Mouse (Mus musculus) hindbrain, embryonic 16.5 days (tissue): ENCODE results near the gene Glt1d1. TPM values are rescaled to one million over a fixed set of nuclear protein-coding genes. Genes with fewer than 3 reads are reported as not detected.
A peak's percentile ranks its signal among the peaks of the same experiment; 100 is the strongest.
"Not testable (repeated sequence)": the region's sequence is repeated elsewhere in the genome, so short reads cannot be mapped to it uniquely, and the experiment has no call there.

ENCODE experiments used
- ATAC-seq: fragments of 200-750 bp; cut with Nextera tagmentation; 2 replicates; pipeline ENCODE4 v1.8.0; 2017; ENCODE audit warnings: moderate TSS enrichment, moderate library complexity
- H3K27ac ChIP-seq: fragments of 300-500 bp; sonication (generic); 2 replicates; pipeline ENCODE4 v1.5.1; 2014; ENCODE audit warnings: low read depth, mild to moderate bottlenecking, control low read depth, low read length, moderate library complexity
- H3K27me3 ChIP-seq: fragments of 300-500 bp; sonication (generic); replicated peaks from 2 replicates; pipeline ENCODE4 v1.6.1; 2014; ENCODE audit warnings: low read length; ENCODE audit not compliant: control insufficient read depth, insufficient read depth
- H3K36me3 ChIP-seq: fragments of 300-500 bp; sonication (generic); 2 replicates; pipeline ENCODE4 v1.6.1; 2014; ENCODE audit warnings: mild to moderate bottlenecking, low read length, moderate library complexity, mixed read lengths; ENCODE audit not compliant: control insufficient read depth, insufficient read depth
- H3K4me1 ChIP-seq: fragments of 300-500 bp; sonication (generic); 2 replicates; pipeline ENCODE4 v1.6.1; 2014; ENCODE audit warnings: low read depth, low read length; ENCODE audit not compliant: control insufficient read depth, insufficient read depth
- H3K4me2 ChIP-seq: fragments of 300-500 bp; sonication (generic); 2 replicates; pipeline ENCODE4 v1.6.1; 2014; ENCODE audit warnings: mild to moderate bottlenecking, low read length, control low read depth, moderate library complexity
- H3K4me3 ChIP-seq: fragments of 300-500 bp; sonication (generic); 2 replicates; pipeline ENCODE4 v1.5.1; 2014; ENCODE audit warnings: mild to moderate bottlenecking, low read length, control low read depth, moderate library complexity
- H3K9ac ChIP-seq: fragments of 300-500 bp; sonication (generic); 2 replicates; pipeline ENCODE4 v1.6.1; 2014; ENCODE audit warnings: low read depth, mild to moderate bottlenecking, control low read depth, low read length, moderate library complexity
- H3K9me3 ChIP-seq: fragments of 300-500 bp; sonication (generic); 2 replicates; pipeline ENCODE4 v1.6.1; 2014; ENCODE audit warnings: mild to moderate bottlenecking, low read length, moderate library complexity; ENCODE audit not compliant: control insufficient read depth
- WGBS: fragments of 180-500 bp; shearing (Covaris S2); extraction: QIAGEN DNeasy Blood & Tissue Kit; methylation state at CpG from one replicate; pipeline ENCODE4 v1.1.7; 2014; 5-methylcytosine and 5-hydroxymethylcytosine counted together
- polyA plus RNA-seq: library from polyadenylated mRNA; unstranded; fragments of >200 nt; fragmentation: Nextera tagmentation; extraction: Ambion mirVana; gene quantifications from 2 replicates; pipeline ENCODE4 v1.2.1, GENCODE M21; 2015

Gene Glt1d1
- polyA plus RNA-seq, 1 experiment from 2014 or later = 1.5 TPM

DNA sequence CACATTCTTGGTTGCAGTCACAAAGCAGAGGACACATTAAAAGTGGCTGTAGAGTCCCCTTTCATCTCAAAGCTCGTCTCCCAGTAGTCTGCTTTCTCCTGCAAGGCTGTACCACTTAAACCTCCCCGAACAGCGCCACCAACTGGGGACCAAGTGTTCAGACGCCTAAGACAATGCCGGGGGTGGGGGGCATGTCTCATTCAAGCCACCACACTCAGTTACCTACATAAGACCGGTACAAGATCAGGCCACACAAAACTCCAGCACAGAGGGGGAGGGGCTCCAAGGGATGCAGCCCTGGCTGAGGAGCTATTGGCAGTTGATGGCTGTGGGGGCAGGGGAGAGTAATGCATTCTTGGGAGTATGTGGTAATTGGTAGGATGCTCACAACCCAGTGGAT lies 68.1 kb downstream of the Glt1d1 start:
- no peak overlapping the region for H3K4me2 ChIP-seq
- 88% methylated on average over 6 of the region's 6 CpGs for WGBS

DNA sequence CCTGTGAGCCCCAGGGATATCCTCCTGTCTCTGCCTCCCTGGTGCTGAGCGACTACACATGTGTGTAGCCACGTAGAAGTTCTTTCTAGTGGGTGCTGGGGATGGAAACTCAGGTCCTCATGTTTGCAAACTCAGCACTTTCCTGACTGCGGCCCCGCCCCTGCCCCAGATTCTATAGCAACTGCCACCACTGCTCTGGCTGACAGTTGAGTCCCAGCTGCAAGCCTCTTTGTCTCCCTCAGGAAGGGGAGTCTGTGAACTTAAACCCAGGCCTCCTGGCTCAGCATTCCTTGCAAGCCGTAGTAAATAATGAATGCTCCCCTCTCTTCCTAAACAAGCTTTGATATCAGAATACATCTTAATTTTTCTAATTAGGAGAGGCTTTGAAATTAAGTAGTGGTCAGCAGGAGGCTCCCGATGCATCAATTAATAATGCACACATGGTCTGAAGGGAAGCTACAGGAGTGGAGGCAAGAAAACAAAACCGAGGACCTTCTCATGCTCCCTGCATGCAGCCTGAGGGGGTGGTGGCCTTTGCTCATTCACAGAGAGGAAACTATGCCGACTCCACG lies 71.6 kb downstream of the Glt1d1 start:
- Histone ChIP-seq H3K4me3 (no peak overlapping the region), H3K9me3 (no peaks in the 10 kb centered on the region), H3K9ac (no peak overlapping the region), H3K27me3 (no peaks in the 10 kb centered on the region), H3K27ac (no peak overlapping the region), H3K36me3 (0 out of 2 replicates have a peak, but pooled peaks cover 3% of the 10 kb centered on the region), H3K4me2 (no peak overlapping the region), H3K4me1 (no peaks in the 10 kb centered on the region)
- 48% methylated on average over 9 of the region's 9 CpGs for WGBS
- no peak for ATAC-seq

More for the DNA sequence above, 68.1 kb downstream of the Glt1d1 start:
- Histone ChIP-seq H3K9me3 (no peaks in the 10 kb centered on the region), H3K36me3 (no peaks in the 10 kb centered on the region), H3K4me1 (no peaks in the 10 kb centered on the region), H3K9ac (no peak overlapping the region), H3K27ac (no peak overlapping the region), H3K27me3 (no peaks in the 10 kb centered on the region), H3K4me3 (no peak overlapping the region)
- no peak for ATAC-seq

DNA sequence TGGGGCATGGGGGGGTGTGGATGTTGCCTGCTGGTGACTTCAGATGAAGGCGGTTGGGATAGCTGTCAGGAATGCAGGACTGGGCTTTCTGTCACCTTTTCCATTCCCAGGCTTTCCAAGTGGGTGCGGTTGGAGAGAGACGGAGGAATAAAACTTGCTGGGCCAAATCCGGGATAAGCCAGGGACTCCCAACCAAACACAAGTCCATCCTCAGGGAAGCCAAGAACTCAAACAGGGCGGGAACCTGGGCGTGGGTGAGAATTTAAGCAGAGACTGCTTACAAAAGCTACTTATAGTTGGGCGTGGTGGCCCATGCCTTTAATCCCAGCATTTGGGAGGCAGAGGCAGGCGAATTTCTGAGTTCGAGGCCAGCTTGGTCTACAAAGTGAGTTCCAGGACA lies 73.2 kb downstream of the Glt1d1 start:
- Histone ChIP-seq H3K27ac (no peak overlapping the region), H3K9me3 (no peaks in the 10 kb centered on the region), H3K4me2 (no peak overlapping the region), H3K4me3 (no peak overlapping the region), H3K9ac (no peak overlapping the region), H3K36me3 (0 out of 2 replicates have a peak, but pooled peaks cover 3% of the 10 kb centered on the region), H3K4me1 (no peaks in the 10 kb centered on the region), H3K27me3 (no peaks in the 10 kb centered on the region)
- 91% methylated on average over 9 of the region's 9 CpGs for WGBS
- ATAC-seq = no peak

DNA sequence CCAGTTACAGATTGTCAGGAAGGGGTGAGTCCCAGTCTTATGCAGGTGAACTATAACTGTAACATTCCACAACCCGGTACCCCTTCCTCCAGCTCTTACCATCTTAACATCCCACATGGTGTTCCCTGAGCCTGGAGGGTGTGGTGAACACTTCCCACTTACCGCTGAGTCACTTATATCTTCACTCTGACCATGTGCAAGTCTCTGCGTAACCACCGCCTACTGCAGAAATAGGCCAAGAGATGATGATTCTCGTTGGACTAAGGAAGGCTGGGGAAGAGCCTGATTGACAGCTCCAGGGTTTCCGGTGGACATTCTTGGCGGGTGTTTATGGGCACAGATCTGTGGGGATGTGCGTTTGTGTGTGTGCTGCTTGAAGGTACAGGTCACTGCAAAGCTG lies 73.9 kb downstream of the Glt1d1 start:
- Histone ChIP-seq H3K27me3 (no peaks in the 10 kb centered on the region), H3K27ac (no peak overlapping the region), H3K36me3 (0 out of 2 replicates have a peak, but pooled peaks cover 3% of the 10 kb centered on the region), H3K4me3 (no peak overlapping the region), H3K9me3 (no peaks in the 10 kb centered on the region), H3K4me1 (no peaks in the 10 kb centered on the region), H3K4me2 (no peak overlapping the region), H3K9ac (no peak overlapping the region)
- 90% methylated on average over 8 of the region's 8 CpGs for WGBS
- ATAC-seq = no peak

DNA sequence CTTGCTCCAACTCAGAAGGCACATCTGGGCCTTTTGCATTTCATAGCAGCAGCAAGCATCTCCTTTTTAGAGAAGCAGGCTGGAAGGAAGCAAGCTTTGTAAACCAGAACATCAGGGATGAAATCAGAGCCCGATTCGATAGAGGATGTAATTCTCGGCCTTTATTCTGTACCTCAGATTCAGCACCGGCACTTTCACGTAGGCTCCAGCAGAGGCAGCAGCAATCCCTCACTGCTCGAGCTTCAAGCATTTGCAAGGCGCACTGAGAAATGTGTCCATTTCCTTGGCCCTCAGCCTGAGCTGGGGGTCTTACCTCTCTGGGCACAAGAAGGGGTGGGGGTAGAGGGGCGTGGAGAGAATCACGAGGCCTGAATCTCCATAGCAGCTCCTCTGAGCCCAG lies 76.1 kb downstream of the Glt1d1 start:
- H3K9me3 ChIP-seq = peaks cover 5% of the 10 kb centered on the region
- H3K36me3 ChIP-seq = 0 out of 2 replicates have a peak, but pooled peaks cover 3% of the 10 kb centered on the region
- ATAC-seq = no peak
- H3K9ac ChIP-seq = no peak overlapping the region
- no peak overlapping the region for H3K4me2 ChIP-seq
- H3K4me3 ChIP-seq = no peak overlapping the region
- no peak overlapping the region for H3K27ac ChIP-seq
- no peaks in the 10 kb centered on the region for H3K4me1 ChIP-seq
- no peaks in the 10 kb centered on the region for H3K27me3 ChIP-seq
- WGBS = 72% methylated on average over 9 of the region's 9 CpGs

DNA sequence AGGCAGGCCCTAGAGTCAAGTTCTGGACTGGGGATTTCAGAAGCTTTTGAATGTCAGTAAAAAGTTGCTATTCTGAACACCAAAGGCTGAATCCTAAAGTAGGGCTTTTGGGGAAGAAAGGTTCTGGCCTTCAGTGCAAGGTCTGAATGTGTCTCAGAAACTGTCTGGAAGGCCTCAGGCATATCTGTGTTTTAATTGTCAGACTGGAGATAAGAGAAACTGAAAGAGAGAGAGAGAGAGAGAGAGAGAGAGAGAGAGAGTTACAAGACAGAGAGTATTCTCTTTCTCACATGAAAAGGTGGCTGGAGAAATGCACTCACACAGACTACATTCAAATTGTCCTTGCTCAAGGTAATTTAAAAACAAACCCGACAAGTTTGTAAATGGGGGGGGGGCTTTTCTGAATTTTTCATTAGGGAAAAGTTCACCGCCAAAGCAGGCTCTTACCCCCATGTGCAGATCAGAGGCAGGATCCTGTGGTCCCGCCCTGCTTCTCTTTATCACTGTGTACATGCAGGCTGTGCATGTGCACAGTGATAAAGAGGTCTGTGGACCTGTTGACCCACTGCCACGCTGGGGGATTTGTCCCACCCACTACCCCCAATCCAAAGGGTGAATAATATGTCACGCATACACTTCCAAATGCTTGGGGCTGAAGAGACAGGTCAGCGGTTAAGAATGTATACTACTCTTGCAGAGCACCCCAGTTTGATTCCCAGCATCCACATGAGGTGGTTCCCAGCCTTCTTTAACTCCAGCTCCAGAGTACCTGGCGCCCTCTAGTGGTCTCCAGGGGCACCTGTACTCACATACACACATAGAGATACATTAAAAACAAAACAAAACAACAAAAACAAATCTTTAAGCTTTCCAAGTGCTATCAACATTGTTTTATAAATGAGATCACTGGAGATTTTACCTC lies 83.0 kb downstream of the Glt1d1 start:
- Histone ChIP-seq H3K4me2 (no peak overlapping the region), H3K27me3 (no peaks in the 10 kb centered on the region), H3K9me3 (peaks cover 5% of the 10 kb centered on the region), H3K36me3 (no peaks in the 10 kb centered on the region), H3K27ac (no peak overlapping the region), H3K4me3 (no peak overlapping the region), H3K4me1 (no peaks in the 10 kb centered on the region), H3K9ac (no peak overlapping the region)
- ATAC-seq = no peak
- WGBS = 75% methylated on average over 7 of the region's 7 CpGs

DNA sequence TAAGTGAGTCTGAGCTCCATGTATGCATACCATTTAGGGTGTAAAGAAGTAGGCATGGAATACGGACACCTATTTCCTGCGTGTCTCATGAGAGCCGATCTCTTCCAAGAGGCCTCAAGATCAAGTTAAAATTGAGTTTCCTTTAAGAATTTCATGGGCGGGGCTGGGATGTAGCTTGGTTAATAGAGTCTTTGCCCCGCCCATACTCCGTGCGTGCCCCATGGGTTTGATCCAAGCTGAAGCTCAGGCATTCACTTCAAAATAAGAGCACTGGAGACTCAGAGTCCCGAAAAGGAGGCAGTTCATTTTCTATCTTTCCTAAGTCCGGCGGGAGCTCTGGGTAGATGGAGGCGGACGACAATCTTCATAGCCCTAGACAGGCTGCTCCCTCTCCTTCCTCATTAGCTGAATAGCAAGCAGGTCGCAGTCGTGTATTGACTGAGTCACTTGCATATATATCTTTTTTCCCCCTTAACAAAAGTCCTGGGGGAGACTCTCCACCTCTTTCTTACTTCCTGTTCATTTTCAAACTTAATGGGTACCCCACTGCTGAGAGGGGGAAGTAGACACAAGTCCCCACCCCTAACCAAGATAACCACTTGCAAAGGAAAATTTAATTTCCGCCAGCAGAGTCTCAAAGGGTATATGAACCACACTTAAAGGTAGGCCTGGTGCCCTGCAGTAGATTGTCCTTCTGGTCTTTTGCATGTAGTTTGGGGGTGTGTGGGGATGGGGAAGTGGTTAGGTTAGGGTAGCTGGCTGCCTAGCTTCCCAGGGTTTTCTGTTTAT lies 88.7 kb downstream of the Glt1d1 start:
- Histone ChIP-seq H3K27ac (no peak overlapping the region), H3K4me3 (no peak overlapping the region), H3K4me1 (no peaks in the 10 kb centered on the region), H3K36me3 (no peaks in the 10 kb centered on the region), H3K27me3 (no peaks in the 10 kb centered on the region), H3K9me3 (no peaks in the 10 kb centered on the region), H3K9ac (no peak overlapping the region), H3K4me2 (peak overlapping the region; percentile 28)
- peak; percentile 63; the same call in 1 of the 2 replicates for ATAC-seq
- WGBS = 27% methylated on average over 15 of the region's 15 CpGs

DNA sequence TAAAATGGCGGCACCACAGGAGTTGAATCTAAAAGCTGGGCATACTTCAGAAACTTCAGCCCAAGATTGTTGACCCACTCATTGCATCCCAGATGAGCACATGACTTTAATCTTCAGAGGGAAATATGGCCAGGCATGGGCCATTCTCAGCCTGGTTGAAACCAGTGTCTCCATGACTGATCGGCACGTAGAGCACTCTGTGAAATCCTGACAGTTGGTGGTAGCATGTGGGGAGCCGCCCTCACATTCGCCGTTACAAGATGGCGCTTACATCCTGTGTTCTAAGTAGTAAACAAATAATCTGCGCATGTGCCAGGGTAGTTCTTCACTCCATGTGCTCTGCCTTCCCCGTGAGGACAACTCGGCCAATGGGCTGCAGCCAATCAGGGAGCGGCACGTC lies 90.1 kb downstream of the Glt1d1 start:
- not testable (repeated sequence) for H3K4me3 ChIP-seq, H3K9me3 ChIP-seq, H3K4me1 ChIP-seq, ATAC-seq, H3K27ac ChIP-seq, H3K36me3 ChIP-seq, H3K27me3 ChIP-seq, H3K9ac ChIP-seq, H3K4me2 ChIP-seq
- WGBS = 94% methylated on average over 12 of the region's 12 CpGs

DNA sequence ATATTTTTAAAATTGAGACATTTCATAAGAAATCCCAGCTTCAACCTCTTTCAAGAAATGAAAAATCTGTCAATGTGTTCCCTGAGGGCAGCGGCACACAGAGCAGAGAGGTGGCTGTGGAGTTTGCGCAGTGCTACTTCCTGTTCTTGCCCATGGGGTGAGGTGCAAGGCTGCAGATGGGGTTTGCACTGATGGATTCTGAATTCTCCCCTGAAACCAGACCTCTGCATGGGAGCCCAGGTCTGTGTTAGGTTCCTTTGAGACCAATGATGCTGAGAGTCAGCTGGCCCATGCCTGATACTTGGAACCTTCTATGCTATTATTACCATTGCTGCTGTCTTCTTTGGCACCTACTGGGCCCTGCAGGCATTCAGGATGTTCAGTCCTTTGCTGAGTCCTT lies 98.3 kb downstream of the Glt1d1 start:
- ATAC-seq = no peak
- H3K9me3 ChIP-seq = no peaks in the 10 kb centered on the region
- H3K4me2 ChIP-seq = no peak overlapping the region
- H3K36me3 ChIP-seq = no peaks in the 10 kb centered on the region
- H3K27me3 ChIP-seq = no peaks in the 10 kb centered on the region
- H3K27ac ChIP-seq = no peak overlapping the region
- H3K9ac ChIP-seq = no peak overlapping the region
- WGBS = 82% methylated on average over 2 of the region's 2 CpGs
- H3K4me3 ChIP-seq = no peak overlapping the region
- H3K4me1 ChIP-seq = no peaks in the 10 kb centered on the region
